Mouse (Mus musculus): ENCODE data around the gene Kdelc1. TPM values are rescaled to one million over a fixed set of nuclear protein-coding genes. Genes with fewer than 3 reads are reported as not detected.

The Kdelc1 gene
- polyA plus RNA-seq, 1 experiment from 2014 or later: 63.6 TPM

Other genes with a start within 250 kb of the Kdelc1 start
- 50.6 and 52.8 TPM in 2 replicates for gene Tpp2, start 185.2 kb downstream of the Kdelc1 start, polyA plus RNA-seq (2014; fragmentation: Nextera tagmentation; extraction: Ambion mirVana)
- gene Mettl21c, start 98.8 kb downstream of the Kdelc1 start, polyA plus RNA-seq (2014; fragmentation: Nextera tagmentation; extraction: Ambion mirVana): 1.2 and 2.4 TPM in 2 replicates
- gene Gm8251, start 56.9 kb downstream of the Kdelc1 start, polyA plus RNA-seq (2014; fragmentation: Nextera tagmentation; extraction: Ambion mirVana): 0.03 and 0.11 TPM in 2 replicates
- gene Tex30, start 16.4 kb downstream of the Kdelc1 start, polyA plus RNA-seq (2014; fragmentation: Nextera tagmentation; extraction: Ambion mirVana): 61.2 and 66.0 TPM in 2 replicates
- gene Bivm, start 149 bp upstream of the Kdelc1 start, polyA plus RNA-seq (2014; fragmentation: Nextera tagmentation; extraction: Ambion mirVana): 19.6 and 20.9 TPM in 2 replicates
- gene Ercc5, start 28.9 kb upstream of the Kdelc1 start, polyA plus RNA-seq (2014; fragmentation: Nextera tagmentation; extraction: Ambion mirVana): 22.1 and 22.4 TPM in 2 replicates
- gene Mettl21e, start 100.2 kb upstream of the Kdelc1 start, polyA plus RNA-seq (2014; fragmentation: Nextera tagmentation; extraction: Ambion mirVana): 0.38 and 1.8 TPM in 2 replicates